Mouse (Mus musculus): Measurements from ENCODE around the gene Klhdc8a.

GRCm38 (mm10) chr1:132333675-132334141 is 35.3 kb downstream of the Klhdc8a start:
- TF ChIP-seq CTCF (IDR thresholded peaks at IDR 0.05; ENCODE audit: borderline replicate concordance, insufficient read depth, low read length) (no peak), POLR2A (IDR thresholded peaks at IDR 0.05; ENCODE audit: low read depth, low read length) (no peak)

Measured in embryonic fibroblast, embryonic 13.5 days (primary cell).